14 mouse cellular contexts compared by ENCODE assay signal in genomic region chr11:35639428-35639827, GRCm38 (mm10).
A peak's percentile ranks its signal among the peaks of the same experiment; 100 is the strongest.
DNase-seq lines count a peak whose midpoint lies in the region; ATAC-seq and TF ChIP-seq lines count a peak whose summit lies in the region.
"Had no signal": no experiment of that assay in that cellular context is flagged by ENCODE, and none has a peak within 500 bp of the region (broad histone marks: within the 10 kb centered on the region; RNA-seq: fewer than 3 reads in every experiment).

No protein-coding gene starts in this region.

- H3K4me2 ChIP-seq in kidney, postnatal 0 days (ENCODE audit: low read length), result no peak overlapping the region
- peak overlapping the region; percentile 20 for H3K4me2 ChIP-seq in hindbrain, embryonic 15.5 days
- H3K4me2 ChIP-seq in neural tube, embryonic 14.5 days (ENCODE audit: low read depth, low read length), result no peak overlapping the region
- H3K4me2 ChIP-seq: heart, embryonic 13.5 days had no signal

- WGBS in kidney, postnatal 0 days, result 17% methylated on average over 11 of the region's 11 CpGs
- WGBS in kidney, adult 2 months, result 33% methylated on average over 11 of the region's 11 CpGs
- WGBS in hindbrain, embryonic 15.5 days, result 14% methylated on average over 11 of the region's 11 CpGs
- 20% methylated on average over 11 of the region's 11 CpGs for WGBS in neural tube, embryonic 14.5 days

- H3K27me3 ChIP-seq in kidney, postnatal 0 days (ENCODE audit: insufficient read depth, low read length), result no peaks in the 10 kb centered on the region
- no peaks in the 10 kb centered on the region for H3K27me3 ChIP-seq in kidney, adult 2 months (replicated peaks; ENCODE audit: control insufficient read depth, insufficient read depth, low read length)
- H3K27me3 ChIP-seq in hindbrain, embryonic 15.5 days, result no peaks in the 10 kb centered on the region
- no peaks in the 10 kb centered on the region for H3K27me3 ChIP-seq in neural tube, embryonic 14.5 days (ENCODE audit: control insufficient read depth, insufficient read depth, low read length)
- H3K27me3 ChIP-seq: heart, embryonic 13.5 days had no signal

- peak; percentile 58 for DNase-seq in kidney, postnatal 0 days (ENCODE audit: low spot score)
- DNase-seq in kidney, adult 2 months, result no peak
- DNase-seq in brain, embryonic 14.5 days (ENCODE audit: low read depth), result peak; percentile 44
- DNase-seq in left cerebral cortex, postnatal 36 days (ENCODE audit: low spot score in 2 of 2), result no peak
- DNase-seq in cerebellum, postnatal 14 days, result no peak
- DNase-seq in spleen, postnatal 10 days (ENCODE audit: low spot score in 2 of 2), result no peak
- DNase-seq: adrenal gland, adult 2 months; cerebellum, adult 11 months; kidney, adult 8-10 months; thymus, postnatal 14 days had no signal

- no peaks in the 10 kb centered on the region for H3K4me1 ChIP-seq in kidney, postnatal 0 days (replicated peaks; ENCODE audit: insufficient read depth, low read length)
- no peaks in the 10 kb centered on the region for H3K4me1 ChIP-seq in kidney, adult 2 months (ENCODE audit: control insufficient read depth, insufficient read depth, low read length)
- peaks cover 17% of the 10 kb centered on the region for H3K4me1 ChIP-seq in hindbrain, embryonic 15.5 days (replicated peaks)
- 0 out of 2 replicates have a peak, but pooled peaks cover 6% of the 10 kb centered on the region for H3K4me1 ChIP-seq in neural tube, embryonic 14.5 days (ENCODE audit: control insufficient read depth, insufficient read depth, low read length)

- no peak overlapping the region for H3K27ac ChIP-seq in kidney, postnatal 0 days
- H3K27ac ChIP-seq in kidney, adult 2 months (ENCODE audit: insufficient read depth, low read depth, low read length), result no peak overlapping the region
- H3K27ac ChIP-seq in hindbrain, embryonic 15.5 days (replicated peaks), result no peak overlapping the region
- no peak overlapping the region for H3K27ac ChIP-seq in neural tube, embryonic 14.5 days (ENCODE audit: low read depth, low read length)
- H3K27ac ChIP-seq: heart, embryonic 13.5 days had no signal

- peak; percentile 57; the same call in 1 of the 2 replicates for ATAC-seq in kidney, postnatal 0 days (replicated peaks; ENCODE audit: low FRiP score, low read depth)
- ATAC-seq in hindbrain, embryonic 15.5 days (ENCODE audit: low FRiP score, low read depth), result 0 out of 2 replicates have a peak, but pooled peaks have one; percentile 21
- peak; percentile 48; the same call in 1 of the 2 replicates for ATAC-seq in neural tube, embryonic 14.5 days (ENCODE audit: low read depth)
- ATAC-seq: lung, postnatal 0 days had no signal

- H3K4me3 ChIP-seq in kidney, postnatal 0 days (replicated peaks; ENCODE audit: low read depth, low read length), result no peak overlapping the region
- no peak overlapping the region for H3K4me3 ChIP-seq in kidney, adult 2 months (ENCODE audit: insufficient read depth, low read depth, low read length)
- H3K4me3 ChIP-seq in hindbrain, embryonic 15.5 days, result no peak overlapping the region
- no peak overlapping the region for H3K4me3 ChIP-seq in neural tube, embryonic 14.5 days (ENCODE audit: low read depth, low read length)
- H3K4me3 ChIP-seq: heart, embryonic 13.5 days had no signal

- H3K9ac ChIP-seq in kidney, postnatal 0 days (ENCODE audit: low read depth, low read length), result no peak overlapping the region
- no peak overlapping the region for H3K9ac ChIP-seq in hindbrain, embryonic 15.5 days
- no peak overlapping the region for H3K9ac ChIP-seq in neural tube, embryonic 14.5 days (replicated peaks; ENCODE audit: low read depth, low read length)
- H3K9ac ChIP-seq: heart, embryonic 13.5 days had no signal

- intact Hi-C loops in left cerebral cortex, postnatal 36 days (cut with DNase I), result no loop called here

- H3K9me3 ChIP-seq in kidney, postnatal 0 days (replicated peaks; ENCODE audit: low read length), result no peaks in the 10 kb centered on the region
- H3K9me3 ChIP-seq in hindbrain, embryonic 15.5 days, result no peaks in the 10 kb centered on the region
- H3K9me3 ChIP-seq in neural tube, embryonic 14.5 days (ENCODE audit: control insufficient read depth, low read length), result no peaks in the 10 kb centered on the region
- H3K9me3 ChIP-seq: heart, embryonic 13.5 days had no signal

- TF ChIP-seq CTCF in kidney, postnatal 0 days (IDR thresholded peaks at IDR 0.05; ENCODE audit: low read depth), result no peak
- no peak for TF ChIP-seq CTCF in kidney, adult 2 months (conservative IDR thresholded peaks at IDR 0.05; ENCODE audit: insufficient read depth, insufficient read length, low read depth, low read length)
- no peak for TF ChIP-seq CTCF in brain, embryonic 14.5 days (IDR thresholded peaks at IDR 0.05; ENCODE audit: borderline replicate concordance, extremely low read depth, insufficient read depth, insufficient read length)

- no peaks in the 10 kb centered on the region for H3K36me3 ChIP-seq in kidney, postnatal 0 days (ENCODE audit: insufficient read depth, low read length)
- H3K36me3 ChIP-seq in kidney, adult 2 months (ENCODE audit: control insufficient read depth, insufficient read depth, low read length), result no peaks in the 10 kb centered on the region
- no peaks in the 10 kb centered on the region for H3K36me3 ChIP-seq in hindbrain, embryonic 15.5 days
- H3K36me3 ChIP-seq in neural tube, embryonic 14.5 days (ENCODE audit: control insufficient read depth, insufficient read depth, low read length), result no peaks in the 10 kb centered on the region

- no peak for TF ChIP-seq POLR2A in kidney, adult 2 months (IDR thresholded peaks at IDR 0.05; ENCODE audit: low read depth, low read length)
- no peak for TF ChIP-seq POLR2A in brain, embryonic 14.5 days (IDR thresholded peaks at IDR 0.05; ENCODE audit: borderline replicate concordance, extremely low read depth, insufficient read depth, insufficient read length, poor library complexity, severe bottlenecking)

Comparison
In these comparisons a context has a peak if more than half of its experiments do, and no peak if none do; other contexts are left out.
1. DNase-seq: peak in kidney, postnatal 0 days (single experiment) and brain, embryonic 14.5 days (single experiment); none in kidney, adult 2 months (single experiment), left cerebral cortex, postnatal 36 days (0 of 2), cerebellum, postnatal 14 days (0 of 2) and spleen, postnatal 10 days (0 of 2).
2. Peak in every context shown above with its lines, with median percentiles within 50 percentile points of each other: ATAC-seq.